Mouse (Mus musculus): ENCODE results near the gene Cacna1g.

Cacna1g gene

GRCm38 (mm10) chr11:94361166-94361870, 112.7 kb downstream of the Cacna1g start:
- DNase-seq (ENCODE audit: low spot score in 2 of 2): no peak

GRCm38 (mm10) chr11:94359168-94359567, 114.8 kb downstream of the Cacna1g start:
- no peak for DNase-seq (ENCODE audit: low spot score in 2 of 2)

Data from urinary bladder, adult 18-20 months (tissue).